Mouse (Mus musculus) fibroblast of lung, adult 2 months (primary cell): ENCODE data around the gene Tomm5.
"Not testable (repeated sequence)": the region's sequence is repeated elsewhere in the genome, so short reads cannot be mapped to it uniquely, and the experiment has no call there.

Experiments used
- DNase-seq: peaks from one replicate; pipeline ENCODE4 v3.0.0-alpha.2; 2011; ENCODE audit warnings: low read depth

Tomm5 gene

GRCm38 (mm10) chr4:45107601-45108277 lies at the start of gene Tomm5:
TSS of gene Tomm5 (minus strand) at chr4:45108114.
- peak; percentile 81 for DNase-seq

- no peak for DNase-seq
These were observed 48.5 kb upstream of the Tomm5 start for GRCm38 (mm10) chr4:45156433-45156832.

GRCm38 (mm10) chr4:45143005-45143404 lies 35.1 kb upstream of the Tomm5 start:
- no peak for DNase-seq

GRCm38 (mm10) chr4:45142411-45142810 lies 34.5 kb upstream of the Tomm5 start:
- DNase-seq = no peak

- DNase-seq = no peak
These were observed 33.9 kb upstream of the Tomm5 start for GRCm38 (mm10) chr4:45141835-45142234.

- no peak for DNase-seq
These were observed 29.7 kb upstream of the Tomm5 start for GRCm38 (mm10) chr4:45137636-45138035.

- no peak for DNase-seq
These were observed 26.6 kb upstream of the Tomm5 start for GRCm38 (mm10) chr4:45134471-45134870.

- DNase-seq = no peak
These were observed 23.1 kb upstream of the Tomm5 start for GRCm38 (mm10) chr4:45131021-45131420.

GRCm38 (mm10) chr4:45121311-45121710 lies 13.4 kb upstream of the Tomm5 start:
- no peak for DNase-seq

- DNase-seq = no peak
These were observed 669 bp upstream of the Tomm5 start for GRCm38 (mm10) chr4:45108456-45109110.

GRCm38 (mm10) chr4:45107066-45107465 lies 848 bp downstream of the Tomm5 start:
- no peak for DNase-seq

GRCm38 (mm10) chr4:45106409-45106808 lies 1.5 kb downstream of the Tomm5 start:
- DNase-seq = no peak

GRCm38 (mm10) chr4:45097198-45097872 lies 10.6 kb downstream of the Tomm5 start:
- peak; percentile 36 for DNase-seq

GRCm38 (mm10) chr4:45084895-45085290 lies 23.0 kb downstream of the Tomm5 start:
- no peak for DNase-seq

- peak; percentile 65 for DNase-seq
These were observed 23.7 kb downstream of the Tomm5 start, which contains the start of gene Fbxo10 for GRCm38 (mm10) chr4:45084021-45084894. TSS of gene Fbxo10 (minus strand) at chr4:45084604.

- DNase-seq = peak; percentile 30
These were observed 24.4 kb downstream of the Tomm5 start for GRCm38 (mm10) chr4:45083487-45083886.

GRCm38 (mm10) chr4:45082951-45083350 lies 25.0 kb downstream of the Tomm5 start:
- DNase-seq = no peak

- DNase-seq = not testable (repeated sequence)
These were observed 26.9 kb downstream of the Tomm5 start for GRCm38 (mm10) chr4:45081041-45081440.

- DNase-seq = no peak
These were observed 34.4 kb downstream of the Tomm5 start for GRCm38 (mm10) chr4:45073544-45073943.

GRCm38 (mm10) chr4:45072261-45072973 lies 35.5 kb downstream of the Tomm5 start:
- no peak for DNase-seq

- DNase-seq = no peak
These were observed 40.2 kb downstream of the Tomm5 start for GRCm38 (mm10) chr4:45067742-45068141.
